Mouse (Mus musculus) T-cell, adult 2 months (primary cell): ENCODE results near the gene Gpatch4.

Source experiments
- DNase-seq: peaks from one replicate; pipeline ENCODE4 v3.0.0; 2022; ENCODE audit warnings: low spot score

Gene Gpatch4

DNA sequence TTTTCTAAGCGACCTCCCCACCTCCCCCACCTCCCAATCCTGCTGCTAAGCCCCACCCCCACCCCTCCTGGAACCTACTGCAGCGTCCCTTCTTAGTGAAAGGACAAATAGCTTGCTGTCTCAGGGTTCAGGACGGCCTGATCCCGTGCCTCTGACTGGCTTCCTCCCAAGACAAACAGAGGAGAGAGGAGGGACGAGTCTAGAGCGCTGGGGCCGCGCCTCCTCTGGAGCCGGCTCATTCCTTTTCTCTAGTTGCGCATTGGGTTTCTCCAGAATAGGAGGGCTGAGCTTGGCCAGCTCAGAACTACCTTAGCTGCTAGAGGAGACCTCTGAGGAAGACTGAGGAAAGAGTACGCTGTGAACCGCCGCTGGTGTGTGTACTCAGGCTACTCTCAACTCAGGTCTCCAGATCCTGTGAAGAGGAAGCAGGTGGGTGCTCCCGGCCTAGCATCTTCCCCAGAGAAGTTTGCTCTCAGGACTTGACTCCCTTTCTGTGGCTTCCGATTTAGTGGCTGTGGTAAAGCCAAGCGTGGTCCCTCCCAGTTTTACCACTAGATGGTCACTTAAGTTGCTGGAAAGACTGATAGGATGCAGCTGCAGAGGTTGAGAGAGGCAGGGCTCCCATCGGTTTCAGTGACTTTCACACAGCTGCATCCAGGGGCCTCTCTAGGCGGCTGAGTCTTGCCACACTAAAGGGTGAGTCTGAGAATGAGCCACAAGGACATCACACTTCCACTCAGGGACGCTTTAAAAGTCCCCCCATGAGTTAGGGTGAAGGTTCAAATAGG is 12.1 kb upstream of the Gpatch4 start:
- DNase-seq, result no peak

DNA sequence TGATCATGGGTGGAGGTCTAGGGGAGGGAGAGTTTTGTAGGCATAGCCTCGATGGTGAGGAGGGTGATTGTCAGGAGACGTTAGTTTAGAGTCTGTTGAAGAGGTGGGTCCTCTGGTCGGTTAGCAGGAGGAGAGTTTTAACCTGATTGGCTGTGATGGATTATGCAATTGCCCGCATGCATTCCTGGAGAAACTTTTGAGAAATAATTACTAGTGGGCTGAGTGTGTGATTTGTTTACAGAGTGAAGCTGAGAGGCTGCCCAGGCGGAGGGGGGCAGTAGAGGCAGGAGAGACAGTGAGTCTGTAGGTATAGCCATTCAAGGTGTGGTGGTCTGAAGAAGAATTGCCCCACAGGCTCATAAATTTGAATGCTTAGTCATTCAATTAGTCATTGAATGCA is 9.4 kb upstream of the Gpatch4 start:
- DNase-seq, result no peak

DNA sequence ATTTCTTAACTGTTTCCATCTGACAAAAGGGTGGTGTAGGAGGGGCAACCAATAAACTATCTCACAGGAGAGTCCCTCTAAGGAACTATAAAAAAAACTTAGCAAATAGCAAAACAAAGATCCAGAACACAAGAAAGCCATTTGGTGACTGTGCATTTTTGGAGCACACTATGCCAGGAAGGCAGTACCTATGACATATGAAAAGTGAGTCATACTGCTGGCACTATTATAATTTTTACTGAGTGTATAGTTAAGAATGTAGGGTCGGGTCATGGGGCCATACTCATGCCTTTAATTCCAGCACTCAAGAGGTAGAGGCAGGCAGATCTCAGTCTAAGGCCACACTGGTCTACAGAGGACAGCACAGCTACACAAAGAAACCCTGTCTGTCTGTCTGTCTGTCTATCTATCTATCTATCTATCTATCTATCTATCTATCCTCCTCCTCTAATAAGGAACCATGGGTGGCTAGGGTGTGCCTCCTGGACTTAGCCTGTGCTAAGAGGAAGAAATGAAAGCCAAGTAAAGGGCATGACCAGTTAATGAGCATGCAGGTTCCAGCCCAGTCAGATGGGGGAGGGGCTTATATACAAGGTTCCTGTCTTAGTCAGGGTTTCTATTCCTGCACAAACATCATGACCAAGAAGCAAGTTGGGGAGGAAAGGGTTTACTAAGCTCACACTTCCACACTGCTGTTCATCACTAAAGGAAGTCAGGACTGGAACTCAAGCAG is 7.2 kb upstream of the Gpatch4 start:
- no peak for DNase-seq

DNA sequence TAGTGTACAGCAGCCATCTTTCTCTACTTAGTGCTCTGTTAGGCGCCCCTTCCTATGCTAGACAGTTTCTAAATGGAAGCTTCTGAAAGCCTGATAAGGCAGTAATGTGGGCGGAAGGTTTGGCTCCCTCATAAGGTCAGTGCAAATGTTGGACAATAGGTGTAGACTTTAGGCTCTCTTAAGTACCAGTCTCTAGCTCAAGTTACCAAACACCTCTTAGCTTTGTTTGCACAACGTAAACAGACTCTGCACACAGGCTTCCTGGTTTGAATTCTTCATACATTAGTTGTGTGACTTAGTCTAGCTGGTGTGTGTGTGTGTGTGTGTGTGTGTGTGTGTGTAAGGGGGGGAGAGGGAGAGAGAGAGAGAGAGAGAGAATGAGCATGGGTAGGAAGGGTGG is 6.6 kb downstream of the Gpatch4 start:
- no peak for DNase-seq

DNA sequence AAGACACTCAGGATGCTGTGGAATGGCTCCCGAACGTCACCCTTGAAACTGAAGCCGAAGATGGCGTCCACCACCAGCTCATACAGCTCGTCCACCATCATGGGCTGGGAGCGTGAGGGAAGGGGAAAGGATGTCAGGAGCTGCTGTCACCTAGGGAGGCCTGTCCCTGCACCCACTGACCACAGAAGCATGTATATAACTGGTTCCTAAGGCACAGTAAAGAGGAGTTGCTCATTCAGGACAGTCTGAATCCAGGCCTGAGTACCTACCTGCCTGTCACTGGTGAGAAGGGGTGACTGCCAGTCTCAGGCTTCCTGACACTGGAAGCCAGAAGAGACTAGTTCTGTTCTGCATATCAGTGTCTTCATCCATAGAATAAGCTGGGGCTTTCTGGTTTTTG is 14.1 kb downstream of the Gpatch4 start:
- DNase-seq, result no peak

DNA sequence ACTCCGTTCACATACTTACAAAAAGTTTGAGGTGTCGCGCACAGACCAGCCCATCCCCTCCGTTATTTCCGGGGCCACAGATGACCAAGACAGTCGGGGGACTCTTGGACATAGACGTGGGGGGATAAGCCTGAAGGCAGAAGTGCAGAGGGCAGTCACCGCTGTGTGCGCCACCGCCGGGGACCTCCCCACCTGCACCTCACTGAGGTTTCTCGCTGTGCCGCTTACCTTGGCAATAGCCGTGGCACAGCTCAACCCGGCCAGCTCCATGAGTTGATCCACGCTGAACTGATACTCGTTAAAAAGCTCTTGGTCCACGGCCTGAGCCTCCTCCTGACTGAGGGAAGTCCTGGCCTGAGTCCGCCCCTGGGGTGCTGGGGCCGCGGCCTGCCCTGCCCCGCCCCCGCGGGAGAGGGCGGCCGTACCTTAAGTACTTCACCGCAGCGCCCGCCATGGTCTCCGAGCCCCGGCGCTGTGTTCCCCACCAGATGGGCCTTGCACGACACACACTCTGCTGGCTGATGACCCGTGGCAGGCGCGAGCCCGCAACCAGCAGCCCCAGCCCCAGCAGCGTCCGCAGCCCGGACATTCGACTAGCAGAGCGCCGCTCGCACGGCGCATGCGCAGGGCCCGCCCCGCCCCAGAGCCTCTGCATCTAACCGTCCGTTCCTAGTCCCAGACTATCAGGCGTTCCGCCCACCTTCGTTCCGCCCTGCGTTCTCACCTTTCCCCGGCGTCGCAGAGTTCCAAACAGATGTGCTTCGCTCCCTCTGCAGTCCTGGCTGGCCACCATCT is 15.2 kb downstream of the Gpatch4 start, which contains the start of gene Naxe:
Gene Naxe (minus strand): TSS at position 594 of the 795 bp plus-strand sequence.
- DNase-seq, result peak; percentile 76

DNA sequence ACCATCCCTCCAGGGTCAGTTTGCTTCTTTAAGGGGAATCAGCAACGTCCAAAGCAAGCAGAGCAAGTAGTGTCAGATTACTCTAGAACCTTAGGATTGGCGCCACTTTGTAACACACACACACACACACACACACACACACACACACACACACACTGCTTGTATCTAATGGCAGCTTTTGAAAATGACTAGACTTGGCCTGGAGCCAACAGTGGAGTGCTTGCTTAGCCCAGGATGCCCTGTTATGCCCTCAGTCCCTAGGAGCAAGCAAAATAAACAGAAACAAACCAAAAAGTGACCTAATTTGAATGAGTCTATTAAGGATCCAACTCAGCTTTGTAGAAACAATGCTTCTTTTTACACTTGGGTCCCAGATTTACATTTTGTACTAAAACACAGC is 25.5 kb downstream of the Gpatch4 start:
- DNase-seq, result no peak

DNA sequence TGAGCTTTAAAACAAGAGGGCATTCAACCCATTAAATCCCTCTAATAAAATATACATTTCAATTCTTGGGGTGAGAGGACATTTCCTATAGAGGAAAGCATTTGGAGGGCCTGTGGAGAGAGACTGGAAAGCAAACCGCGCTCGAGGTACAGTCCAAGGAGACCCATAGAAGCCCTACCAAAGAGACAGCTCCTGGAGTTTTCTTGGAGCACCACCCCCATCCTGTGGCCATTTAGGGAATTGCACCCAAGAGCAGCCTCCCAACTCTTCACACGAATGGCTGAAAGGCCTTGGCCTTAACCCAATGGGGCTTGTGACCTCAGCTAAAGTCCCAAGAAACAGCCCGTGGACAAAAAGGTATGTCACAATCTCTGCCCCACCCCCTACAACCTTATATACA is 28.9 kb downstream of the Gpatch4 start:
- peak; percentile 78 for DNase-seq

DNA sequence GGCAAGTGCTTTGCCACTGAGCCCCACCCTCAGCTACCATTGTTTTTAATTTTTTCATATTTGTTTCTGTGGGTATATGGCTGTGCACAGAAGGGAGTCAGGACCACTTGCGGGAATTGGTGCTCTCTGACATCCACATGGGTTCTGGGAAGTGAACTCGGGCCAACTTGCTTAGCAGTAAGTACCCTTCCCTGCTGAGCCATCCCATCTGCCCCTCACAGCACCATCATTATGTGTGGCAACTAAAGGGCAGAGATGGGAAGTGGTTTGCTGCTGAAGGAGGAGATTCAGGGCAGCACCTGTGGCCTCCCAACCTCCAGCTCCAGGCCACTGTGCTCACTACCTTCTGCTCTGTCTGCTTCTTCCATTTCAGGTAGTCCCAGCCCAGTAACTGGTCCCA is 30.7 kb downstream of the Gpatch4 start:
- DNase-seq, result no peak

DNA sequence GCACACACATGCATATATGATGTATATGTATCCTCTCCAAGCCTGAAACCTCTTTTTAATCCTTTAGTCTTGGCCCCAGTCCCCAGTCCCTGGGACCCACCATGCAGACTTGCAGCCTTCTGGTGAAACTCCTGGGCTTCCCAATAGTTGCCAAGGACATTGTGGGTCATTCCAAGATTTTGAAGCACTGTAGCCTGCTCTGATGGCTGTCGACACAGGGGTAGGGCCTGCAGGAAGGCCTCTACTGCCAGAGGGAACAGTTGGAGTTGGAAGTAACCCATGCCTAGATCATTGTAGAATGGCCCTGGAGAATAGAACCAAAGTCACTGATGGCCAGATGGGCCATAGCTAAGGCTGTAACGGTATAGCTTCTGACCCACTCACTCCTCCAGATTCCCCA is 31.4 kb downstream of the Gpatch4 start:
- DNase-seq, result no peak

DNA sequence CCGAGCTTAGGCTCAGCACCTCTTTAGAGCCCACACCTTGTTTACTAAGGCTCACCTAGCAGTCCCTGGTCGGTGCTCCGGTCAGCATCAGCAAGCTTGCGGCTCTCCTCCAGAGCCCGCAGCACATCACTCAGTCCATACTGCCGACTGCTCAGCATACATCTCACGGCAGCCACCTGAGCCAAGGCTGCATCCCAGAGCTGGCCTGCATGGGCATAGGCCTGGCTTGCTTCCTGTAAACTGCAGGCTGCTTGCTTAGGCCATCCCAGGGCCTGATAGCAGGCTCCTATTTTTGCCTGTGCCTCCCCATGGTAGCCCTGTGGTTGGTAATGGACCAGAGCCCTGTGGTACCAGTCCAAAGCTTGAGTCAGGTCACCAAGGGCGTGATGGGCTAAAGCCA is 31.9 kb downstream of the Gpatch4 start:
- DNase-seq, result no peak

DNA sequence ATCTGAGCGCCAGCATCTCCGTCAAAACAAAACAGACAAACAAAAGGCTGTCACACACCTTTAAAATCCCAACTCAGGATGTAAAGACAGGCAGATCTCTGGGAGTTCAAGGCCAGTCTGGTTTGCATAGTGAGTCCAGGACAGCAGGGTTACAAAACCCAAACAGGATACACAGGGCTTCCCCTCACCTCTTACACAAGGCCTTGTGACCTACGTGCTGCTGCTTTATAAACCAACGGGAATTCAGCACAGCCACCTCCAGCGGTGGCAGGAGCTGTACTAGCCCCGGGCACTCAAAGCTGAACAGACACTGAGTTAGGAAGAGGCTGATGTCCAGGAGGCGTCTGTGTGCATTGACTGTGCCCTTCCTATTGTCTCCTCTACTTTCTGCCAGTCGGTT is 34.5 kb downstream of the Gpatch4 start:
- DNase-seq, result no peak

DNA sequence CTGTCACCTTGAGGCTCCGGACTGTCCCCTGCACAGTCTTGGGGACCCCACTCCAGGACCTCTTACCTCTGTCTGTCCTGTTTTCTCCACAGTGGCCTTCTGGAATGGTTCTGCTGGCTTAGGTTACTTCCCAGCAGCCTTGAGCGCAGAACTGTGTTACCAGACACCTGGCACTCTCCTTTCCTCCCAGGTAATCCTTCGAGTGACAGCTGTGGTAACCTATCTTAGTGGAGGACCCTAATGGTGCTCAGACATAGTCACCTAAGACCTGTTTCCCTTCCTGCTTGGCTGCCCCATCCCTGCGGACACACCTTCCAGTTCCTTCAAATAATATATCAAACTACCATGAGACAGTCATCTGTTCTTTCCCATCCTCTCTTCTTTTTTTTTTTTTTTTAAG is 35.3 kb downstream of the Gpatch4 start, which contains the start of gene Ttc24:
Gene Ttc24 (minus strand): TSS at position 101 of the 400 bp plus-strand sequence.
- no peak for DNase-seq

DNA sequence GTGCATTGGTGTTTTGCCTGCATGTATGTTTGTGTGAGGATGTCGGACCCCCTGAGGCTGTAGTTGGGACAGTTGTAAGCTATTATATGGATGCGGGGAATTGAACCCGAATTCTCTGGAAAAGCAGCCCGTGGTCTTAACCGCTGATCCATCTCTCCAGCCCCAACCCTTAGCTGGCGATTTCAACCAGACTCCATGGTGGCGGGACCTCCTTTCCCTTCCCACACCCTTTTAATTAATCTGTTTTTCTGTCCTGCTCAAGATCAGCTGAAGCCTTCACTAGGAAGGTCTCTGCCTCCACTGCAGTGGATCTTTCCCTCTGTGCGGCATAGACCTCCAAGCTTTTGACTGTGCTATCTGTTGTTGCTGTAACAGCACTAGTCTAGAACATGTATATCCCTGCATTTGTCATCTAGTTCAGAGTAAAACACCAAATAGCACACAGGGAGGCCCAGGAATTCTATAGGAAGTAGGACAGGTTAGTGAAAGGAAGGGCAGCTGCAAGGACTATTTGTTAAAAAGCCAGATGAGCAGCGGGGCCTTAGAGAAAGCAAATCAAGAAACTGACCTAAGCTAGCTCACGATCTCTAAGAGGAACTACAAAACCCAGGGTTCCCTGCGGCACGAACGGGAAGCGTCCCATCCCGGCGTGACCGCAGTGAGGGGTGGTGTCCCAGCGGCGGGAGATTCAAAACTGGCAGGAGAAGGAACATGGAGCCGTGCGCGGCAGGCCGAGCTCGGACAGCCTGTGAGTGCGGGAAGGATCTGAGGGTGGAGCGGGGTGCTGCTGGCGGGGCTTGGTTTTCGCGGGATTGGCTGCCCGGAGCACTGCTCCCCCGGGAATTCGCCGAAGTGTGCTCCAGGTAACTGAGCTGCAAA is 38.7 kb downstream of the Gpatch4 start, which contains the start of gene Iqgap3:
Gene Iqgap3 (plus strand): TSS at position 627 of the 879 bp plus-strand sequence.
- DNase-seq, result peak; percentile 65

DNA sequence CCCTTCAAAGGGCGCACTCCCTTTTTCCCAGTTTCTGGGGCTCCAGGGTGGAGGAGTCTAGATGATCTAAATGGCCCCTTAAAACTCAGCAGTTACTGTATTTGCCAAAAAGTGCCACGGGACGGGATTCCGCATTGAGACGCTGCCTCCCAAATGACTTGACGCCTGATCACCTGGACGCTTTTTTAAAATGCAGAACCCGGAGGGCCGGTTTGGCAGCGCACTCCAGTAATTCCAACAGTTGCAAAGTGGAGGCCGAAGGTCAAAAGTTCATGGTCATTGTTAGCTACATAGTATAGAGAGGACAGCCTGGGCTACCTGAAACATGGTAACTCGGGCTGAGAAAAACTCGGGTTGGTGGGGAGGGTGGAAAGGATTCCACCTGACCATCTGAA is 39.3 kb downstream of the Gpatch4 start:
- no peak for DNase-seq

DNA sequence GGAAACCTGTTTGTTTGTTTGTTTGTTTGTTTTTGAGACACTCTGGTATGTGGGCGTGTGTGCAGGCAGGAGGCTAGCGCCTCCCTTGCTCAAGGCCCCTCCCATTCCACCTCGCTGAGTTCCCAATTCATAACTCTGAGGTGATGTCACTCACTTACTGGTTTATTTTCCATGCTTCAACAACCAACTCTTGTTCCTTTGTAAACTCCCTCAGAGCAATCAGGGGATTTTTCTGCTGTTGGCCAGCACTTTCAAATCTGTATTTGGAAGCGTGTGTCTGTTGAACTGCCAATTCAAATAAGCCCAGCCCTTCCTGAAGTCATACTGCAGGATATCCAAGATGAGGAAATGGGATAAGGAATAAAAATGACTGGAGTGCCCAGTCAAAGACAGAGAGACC is 39.8 kb downstream of the Gpatch4 start:
- no peak for DNase-seq

DNA sequence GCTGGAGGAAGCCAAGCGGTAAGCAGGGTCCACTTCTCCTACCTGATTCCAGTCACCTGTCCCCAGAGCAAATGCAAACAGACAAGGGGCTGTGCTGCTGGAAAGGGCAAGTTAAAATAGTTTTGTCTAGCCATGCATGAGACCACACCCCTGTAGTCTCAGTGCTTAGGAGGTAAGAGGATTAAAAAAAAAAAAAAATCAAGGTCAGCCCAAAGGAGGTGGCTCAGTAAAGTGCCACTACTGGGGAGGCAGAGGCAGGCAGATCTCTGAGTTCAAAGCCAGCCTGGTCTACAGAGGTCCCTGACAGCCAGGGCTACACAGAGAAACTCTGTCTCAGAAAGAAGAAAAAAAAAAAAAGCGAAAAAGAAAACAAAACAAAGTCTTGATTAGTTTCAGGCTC is 41.1 kb downstream of the Gpatch4 start:
- DNase-seq, result no peak

DNA sequence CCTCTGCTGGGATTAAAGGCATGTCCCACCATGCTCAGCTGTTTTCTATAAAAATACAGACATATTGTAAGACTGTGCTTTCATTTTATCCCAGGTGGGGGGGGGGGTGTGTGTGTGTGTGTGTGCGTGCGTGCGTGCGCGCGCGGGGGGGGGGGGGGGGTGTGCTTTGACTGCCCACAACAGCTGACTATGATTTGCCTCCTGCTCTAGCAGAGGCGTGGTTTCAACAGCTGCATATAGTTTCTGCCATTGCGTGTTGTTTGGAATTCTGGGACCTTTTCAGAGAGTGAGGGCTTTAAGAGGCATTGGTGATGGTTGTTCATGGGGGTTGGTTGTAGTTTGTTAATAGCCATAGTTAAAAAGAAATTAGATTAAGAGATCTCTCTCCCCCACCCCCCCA is 42.6 kb downstream of the Gpatch4 start:
- DNase-seq, result no peak

DNA sequence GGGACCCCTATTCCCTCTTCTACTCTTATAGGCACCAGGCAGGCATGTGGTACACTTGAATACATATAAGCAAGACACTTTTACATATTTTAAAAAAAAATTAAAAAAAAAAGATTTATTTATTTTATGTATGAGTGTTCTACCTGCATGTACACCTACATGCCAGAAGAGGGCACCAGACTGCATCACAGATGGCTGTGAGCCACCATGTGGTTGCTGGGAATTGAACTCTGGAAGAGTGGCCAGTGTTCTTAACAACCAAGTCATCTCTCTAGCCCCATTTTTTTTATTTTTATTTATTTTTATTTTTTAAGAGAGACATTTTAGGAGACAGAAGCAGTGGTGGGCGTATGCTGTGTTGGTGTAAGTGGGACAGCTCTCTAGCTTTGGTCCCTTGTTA is 44.8 kb downstream of the Gpatch4 start:
- DNase-seq, result peak; percentile 53

DNA sequence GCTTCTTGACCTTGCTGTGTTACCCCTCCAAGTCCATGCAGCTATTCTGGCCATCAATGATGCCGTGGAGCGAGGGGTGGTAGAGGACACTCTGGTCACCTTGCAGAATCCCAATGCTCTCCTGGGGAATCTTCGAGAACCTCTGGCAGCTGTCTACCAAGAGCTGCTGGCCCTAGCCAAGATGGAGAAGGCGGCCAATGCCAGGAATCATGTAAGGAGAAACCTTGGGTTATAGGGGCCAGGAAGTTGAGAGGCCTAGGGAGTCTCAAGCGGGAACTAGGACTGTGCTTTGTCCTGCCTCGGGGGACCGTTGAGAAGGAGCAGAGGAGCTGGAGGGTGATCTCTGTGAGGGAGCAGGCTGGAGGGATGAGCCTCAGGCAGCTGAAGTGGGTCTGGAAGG is 47.2 kb downstream of the Gpatch4 start:
- no peak for DNase-seq

DNA sequence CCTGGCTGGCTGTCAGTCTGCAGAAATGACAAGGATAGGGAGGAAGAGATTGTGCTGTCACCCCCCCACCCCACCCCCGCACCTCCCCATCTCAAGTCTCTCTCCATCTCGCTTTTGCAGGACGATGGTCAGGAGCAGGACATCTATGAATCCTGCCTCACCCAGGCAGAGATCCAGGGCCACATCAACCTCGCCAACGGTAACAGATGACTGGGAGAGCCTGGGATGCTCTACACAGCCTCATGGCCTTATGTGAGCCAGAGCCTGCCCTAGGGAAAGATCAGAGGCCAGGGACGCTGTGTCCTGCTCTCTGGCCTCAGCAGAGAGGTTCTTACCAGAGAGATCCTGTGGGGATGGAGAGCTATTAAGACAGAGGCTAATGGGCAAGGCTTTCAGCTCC is 47.7 kb downstream of the Gpatch4 start:
- DNase-seq, result no peak

DNA sequence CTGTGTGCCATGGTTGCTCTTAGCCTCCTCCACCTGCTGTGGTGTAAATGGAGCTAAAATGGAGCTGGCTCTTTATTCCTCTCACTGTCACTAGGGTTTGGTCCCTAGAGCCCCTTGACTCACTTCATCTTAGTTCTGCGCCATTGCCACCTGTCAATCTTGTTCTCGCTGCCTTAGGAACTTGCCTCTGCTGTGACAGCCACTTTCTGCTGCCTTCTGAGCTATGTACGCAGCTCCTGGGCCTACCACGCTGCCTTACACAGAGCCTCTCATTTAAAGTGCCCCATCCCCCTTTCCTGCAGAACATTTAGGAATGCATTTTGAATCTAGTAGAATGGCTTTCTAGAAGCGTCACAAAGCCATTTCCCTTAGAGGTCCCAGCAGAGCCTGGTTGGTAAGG is 51.2 kb downstream of the Gpatch4 start:
- DNase-seq, result no peak
